Mouse (Mus musculus) E14TG2a.4 (cell line): ENCODE measurements around the gene Pycr2.

Experiments used
- CTCF ChIP-seq: conservative IDR thresholded peaks from 2 replicates; pipeline ENCODE4 v1.5.1; 2014; ENCODE audit warnings: low read length
- NANOG ChIP-seq: IDR thresholded peaks from 2 replicates; pipeline ENCODE4 v1.6.1; 2014; ENCODE audit warnings: borderline replicate concordance, low read length, mixed read lengths

GRCm38 (mm10) chr1:180929599-180929998, 25.5 kb downstream of the Pycr2 start:
- no peak for TF ChIP-seq CTCF
- TF ChIP-seq NANOG: no peak
